Mouse (Mus musculus) layer of hippocampus, adult 8-10 months (tissue): ENCODE measurements around the gene Gm4724. TPM values are rescaled to one million over a fixed set of nuclear protein-coding genes. Genes with fewer than 3 reads are reported as not detected.
"Not testable (repeated sequence)": the region's sequence is repeated elsewhere in the genome, so short reads cannot be mapped to it uniquely, and the experiment has no call there.

Source experiments
- DNase-seq, 2 experiments: peaks; one replicate each; pipeline ENCODE4 v3.0.0; 2022; ENCODE audit warnings: low spot score in 2 of 2
- total RNA-seq, 4 experiments: library from RNA; stranded (reverse); gene quantifications; 2 replicates each; pipeline ENCODE4 v1.2.4; 2022

Gm4724 gene
- total RNA-seq = 10 to 100 TPM in 2 of 4 experiments, 1 to 10 TPM in 2; 7.7 to 13.9 (median 10.8) TPM

DNA sequence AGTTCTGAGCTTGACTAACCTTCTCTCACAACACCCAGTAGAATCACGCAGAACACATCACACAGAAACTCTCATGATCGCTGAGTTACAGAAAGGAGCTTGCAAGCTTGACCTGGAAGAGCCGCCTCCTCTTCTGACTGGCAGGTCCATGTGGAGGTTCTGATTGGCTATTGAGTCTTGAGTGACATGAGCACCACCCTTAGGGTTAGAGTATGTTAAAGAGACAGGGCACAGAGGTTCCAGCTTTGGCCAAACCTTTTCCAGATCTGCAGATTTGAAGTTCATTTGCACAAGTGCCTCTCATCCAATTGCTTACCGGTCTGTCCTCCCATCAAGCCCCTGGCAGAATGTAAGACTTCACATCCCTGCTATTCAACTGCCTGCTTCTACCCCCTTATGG, at the start of gene Gm4724:
Gene Gm4724 (minus strand): TSS at position 101 of the 400 bp plus-strand sequence.
- DNase-seq = not testable (repeated sequence)

DNA sequence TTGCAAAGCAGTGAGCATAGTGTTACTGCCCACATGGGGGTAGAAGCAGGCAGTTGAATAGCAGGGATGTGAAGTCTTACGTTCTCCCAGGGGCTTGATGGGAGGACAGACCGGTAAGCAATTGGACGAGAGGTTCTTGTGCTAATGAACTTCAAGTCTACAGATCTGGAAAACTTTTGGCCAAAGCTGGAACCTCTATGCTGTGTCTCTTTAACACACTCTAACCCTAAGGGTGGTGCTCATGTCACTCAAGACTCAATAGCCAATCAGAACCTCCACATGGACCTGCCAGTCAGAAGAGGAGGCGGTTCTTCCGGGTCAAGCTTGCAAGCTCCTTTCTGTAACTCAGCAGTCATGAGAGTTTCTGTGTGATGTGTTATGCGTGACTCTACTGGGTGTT, 34.1 kb upstream of the Gm4724 start, which contains the start of gene Zfp965:
Gene Zfp965 (plus strand): TSS at position 301 of the 400 bp plus-strand sequence.
- DNase-seq = not testable (repeated sequence)

Other genes with a start within 250 kb of the Gm4724 start
- gene Gm14391, start 228.9 kb downstream of the Gm4724 start, total RNA-seq = 100 to 1,000 TPM in 3 of 4 experiments, 10 to 100 TPM in 1; 96.0 to 126 (median 110) TPM
- gene Gm14440, start 160.7 kb downstream of the Gm4724 start, total RNA-seq = 10 to 100 TPM in 1 of 4 experiments, not detected in 3; 16.9 TPM
- 10 to 100 TPM; 61.9 to 81.5 (median 72.0) TPM for gene Gm4631, start 97.6 kb downstream of the Gm4724 start, total RNA-seq
- 1 to 10 TPM; 3.5 to 7.6 (median 5.6) TPM for gene Zfp968, start 63.4 kb downstream of the Gm4724 start, total RNA-seq
- gene Zfp965, start 34.2 kb upstream of the Gm4724 start, total RNA-seq = 1 to 10 TPM; 5.0 to 8.4 (median 5.7) TPM
- gene Gm11007, start 208.2 kb upstream of the Gm4724 start, total RNA-seq = not detected